Mouse (Mus musculus) megakaryocyte-erythroid progenitor cell, adult 5 weeks (primary cell): ENCODE data around the gene F8. TPM values are rescaled to one million over a fixed set of nuclear protein-coding genes. Genes with fewer than 3 reads are reported as not detected.

Source experiments
- polyA plus RNA-seq: library from polyadenylated mRNA; stranded (reverse); fragments of >175 nt; gene quantifications from 2 replicates; pipeline ENCODE4 v1.2.3, GENCODE M21; 2012

F8 gene
- 0.05 TPM in 1 of 2 replicates, not detected in the other for polyA plus RNA-seq

GRCm38 (mm10) chrX:75382195-75382771, at the start of gene F8, which contains the start of gene Fundc2:
TSS of gene F8 (minus strand) at chrX:75382615.
TSS of gene Fundc2 (plus strand) at chrX:75382399.

GRCm38 (mm10) chrX:75415936-75416785, 33.7 kb upstream of the F8 start, which contains the start of the genes Cmc4, Mtcp1 and Brcc3:
TSS of gene Cmc4 (minus strand) at chrX:75416584.
TSS of gene Mtcp1 (minus strand) at chrX:75416588.
TSS of gene Brcc3 (plus strand) at chrX:75416628.

GRCm38 (mm10) chrX:75163670-75164069, 218.7 kb downstream of the F8 start, which contains the start of gene Smim9:
TSS of gene Smim9 (minus strand) at chrX:75163770.

GRCm38 (mm10) chrX:75130467-75131160, 251.8 kb downstream of the F8 start, which contains the start of gene Mpp1:
TSS of gene Mpp1 (minus strand) at chrX:75131016.

Other genes with a start within 250 kb of the F8 start
- not detected in 2 replicates for gene Smim9, start 218.8 kb downstream of the F8 start, polyA plus RNA-seq
- 1.7 and 2.3 TPM in 2 replicates for gene Fundc2, start 216 bp downstream of the F8 start, polyA plus RNA-seq
- 4.1 and 7.5 TPM in 2 replicates for gene Cmc4, start 34.0 kb upstream of the F8 start, polyA plus RNA-seq
- 0.26 and 0.30 TPM in 2 replicates for gene Mtcp1, start 34.0 kb upstream of the F8 start, polyA plus RNA-seq
- gene Brcc3, start 34.0 kb upstream of the F8 start, polyA plus RNA-seq: 1.2 and 1.5 TPM in 2 replicates
- 4.1 and 6.0 TPM in 2 replicates for gene Vbp1, start 131.7 kb upstream of the F8 start, polyA plus RNA-seq
- 0.05 TPM in 1 of 2 replicates, not detected in the other for gene Rab39b, start 195.6 kb upstream of the F8 start, polyA plus RNA-seq